Mouse (Mus musculus) forebrain, embryonic 12.5 days (tissue): ENCODE measurements around the gene Invs. TPM values are rescaled to one million over a fixed set of nuclear protein-coding genes. Genes with fewer than 3 reads are reported as not detected.

Experiments
- ATAC-seq: fragments of 200-750 bp; cut with Nextera tagmentation; 2 replicates; pipeline ENCODE4 v1.8.0; 2017; ENCODE audit warnings: moderate TSS enrichment; ENCODE audit not compliant: low FRiP score
- H3K27ac ChIP-seq: fragments of 300-500 bp; sonication (generic); 2 replicates; pipeline ENCODE4 v1.5.1; 2016; ENCODE audit warnings: mild to moderate bottlenecking
- H3K27me3 ChIP-seq: fragments of 300-500 bp; sonication (generic); 2 replicates; pipeline ENCODE4 v1.6.1; 2016; ENCODE audit warnings: mild to moderate bottlenecking
- H3K36me3 ChIP-seq: fragments of 300-500 bp; sonication (generic); replicated peaks from 2 replicates; pipeline ENCODE4 v1.6.1; 2016; ENCODE audit warnings: mild to moderate bottlenecking
- H3K4me1 ChIP-seq: fragments of 300-500 bp; sonication (generic); 2 replicates; pipeline ENCODE4 v1.6.1; 2016
- H3K4me2 ChIP-seq: fragments of 300-500 bp; sonication (generic); 2 replicates; pipeline ENCODE4 v1.6.1; 2016; ENCODE audit warnings: mild to moderate bottlenecking, moderate library complexity
- H3K4me3 ChIP-seq: fragments of 300-500 bp; sonication (generic); replicated peaks from 2 replicates; pipeline ENCODE4 v1.5.1; 2016; ENCODE audit warnings: mild to moderate bottlenecking
- H3K9ac ChIP-seq: fragments of 300-500 bp; sonication (generic); 2 replicates; pipeline ENCODE4 v1.6.1; 2016; ENCODE audit warnings: mild to moderate bottlenecking
- H3K9me3 ChIP-seq: fragments of 300-500 bp; sonication (generic); 2 replicates; pipeline ENCODE4 v1.6.1; 2016
- WGBS: fragments of 180-500 bp; shearing (Covaris S2); methylation state at CpG from one replicate; pipeline ENCODE4 v1.1.7; 2016; 5-methylcytosine and 5-hydroxymethylcytosine counted together
- polyA plus RNA-seq: library from polyadenylated mRNA; unstranded; fragments of >200 nt; fragmentation: Nextera tagmentation; extraction: Ambion mirVana; gene quantifications from 2 replicates; pipeline ENCODE4 v1.2.1, GENCODE M21; 2016

The Invs gene
- polyA plus RNA-seq, 1 experiment from 2014 or later = 10.5 TPM

DNA sequence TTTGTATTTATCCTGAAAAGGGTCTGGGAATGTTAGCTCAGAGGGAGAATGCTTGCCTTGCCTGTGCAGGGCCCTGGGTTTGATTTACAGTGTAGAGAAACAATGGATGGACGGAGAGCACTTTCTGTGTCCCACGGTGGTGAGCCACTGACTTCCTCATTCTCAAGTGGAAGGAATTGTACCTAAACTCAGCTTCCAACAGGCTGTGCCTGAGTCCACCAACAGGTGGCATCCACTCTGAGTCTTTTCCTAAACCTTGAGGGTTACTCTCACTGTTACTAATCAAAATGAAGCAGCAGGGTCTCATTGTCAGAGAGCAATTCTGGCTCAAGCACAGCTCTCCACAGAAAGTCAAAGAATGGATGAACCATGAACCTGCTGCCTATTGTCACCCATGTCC, 201.7 kb downstream of the Invs start:
- H3K4me1 ChIP-seq = no peaks in the 10 kb centered on the region
- no peak overlapping the region for H3K9ac ChIP-seq
- WGBS = 49% methylated on average over 2 of the region's 2 CpGs
- no peak for ATAC-seq
- no peak overlapping the region for H3K27ac ChIP-seq
- H3K4me2 ChIP-seq = no peak overlapping the region
- H3K27me3 ChIP-seq = no peaks in the 10 kb centered on the region
- no peak overlapping the region for H3K4me3 ChIP-seq
- no peaks in the 10 kb centered on the region for H3K36me3 ChIP-seq
- H3K9me3 ChIP-seq = 0 out of 2 replicates have a peak, but pooled peaks cover 5% of the 10 kb centered on the region

Other genes with a start within 250 kb of the Invs start
- 0.36 and 0.45 TPM in 2 replicates for gene Nr4a3, start 234.6 kb upstream of the Invs start, polyA plus RNA-seq
- gene Stx17, start 154.8 kb upstream of the Invs start, polyA plus RNA-seq = 26.2 and 27.8 TPM in 2 replicates
- gene Erp44, start 202 bp upstream of the Invs start, polyA plus RNA-seq = 66.0 and 68.0 TPM in 2 replicates
- 58.5 and 62.5 TPM in 2 replicates for gene Tex10, start 193.7 kb downstream of the Invs start, polyA plus RNA-seq